Mouse (Mus musculus) sigmoid colon, adult 10 weeks (tissue): ENCODE measurements around the gene Ppp1r3c. TPM values are rescaled to one million over a fixed set of nuclear protein-coding genes. Genes with fewer than 3 reads are reported as not detected.

ENCODE experiments used
- polyA plus RNA-seq: library from polyadenylated mRNA; stranded (reverse); fragments of 350-450 nt; fragmentation: Illumina TruSeq; extraction: RNeasy Lipid Tissue Mini Kit (QIAGEN cat#74804); gene quantifications from one replicate; pipeline ENCODE4 v1.2.3, GENCODE M21; 2014; ENCODE audit warnings: low read depth, low replicate concordance

The Ppp1r3c gene
- polyA plus RNA-seq, result 10.3 TPM

GRCm38 (mm10) chr19:36736537-36736936 is at the start of gene Ppp1r3c:
Gene Ppp1r3c, minus strand, starts transcription at chr19:36736653.

Other genes with a start within 250 kb of the Ppp1r3c start
- 7.5 TPM for gene Hectd2, start 182.0 kb downstream of the Ppp1r3c start, polyA plus RNA-seq
- gene Tnks2, start 97.6 kb upstream of the Ppp1r3c start, polyA plus RNA-seq, result 145 TPM
- 9.9 TPM for gene Fgfbp3, start 183.0 kb upstream of the Ppp1r3c start, polyA plus RNA-seq
- 43.6 TPM for gene Btaf1, start 189.4 kb upstream of the Ppp1r3c start, polyA plus RNA-seq